Mouse (Mus musculus): Measurements from ENCODE around the gene Ermard.
"Not testable (repeated sequence)": the region's sequence is repeated elsewhere in the genome, so short reads cannot be mapped to it uniquely, and the experiment has no call there.

Gene Ermard

DNA sequence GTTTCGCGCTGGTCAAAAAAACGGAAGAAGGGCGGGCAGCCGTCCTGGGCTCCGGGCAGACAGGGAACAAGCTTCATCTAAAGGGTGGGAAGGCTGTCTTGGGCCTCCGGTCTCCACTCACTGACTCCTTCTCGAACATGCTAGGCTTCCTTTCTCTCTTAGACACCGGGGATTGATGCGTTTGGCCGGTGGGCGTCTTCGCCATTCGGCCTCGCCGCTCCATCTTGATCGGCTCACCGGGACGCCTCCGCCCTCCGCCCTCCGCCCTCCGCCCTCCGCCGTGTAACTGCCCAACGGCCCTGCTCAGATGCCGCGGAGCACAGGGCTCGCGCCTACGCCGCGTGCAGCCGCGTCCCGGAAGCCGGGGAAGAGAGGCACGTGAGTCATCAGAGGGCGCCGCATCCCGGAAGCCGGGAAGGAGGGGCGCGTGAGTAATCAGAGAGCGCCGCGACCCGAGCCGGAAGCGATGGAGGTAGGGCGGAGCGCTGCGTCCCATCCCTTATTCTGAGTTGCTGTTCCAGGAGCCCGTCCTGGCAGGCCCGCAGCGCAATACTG, at the start of gene Ermard, which contains the start of the genes Tcte3 and Gm3448:
Gene Ermard (plus strand): TSS at position 34 of the 555 bp plus-strand sequence.
Gene Tcte3 (minus strand): TSS at position 314 of the 555 bp plus-strand sequence.
Gene Gm3448 (minus strand): TSS at position 363 of the 555 bp plus-strand sequence.
- DNase-seq (ENCODE audit: low spot score) = not testable (repeated sequence)

DNA sequence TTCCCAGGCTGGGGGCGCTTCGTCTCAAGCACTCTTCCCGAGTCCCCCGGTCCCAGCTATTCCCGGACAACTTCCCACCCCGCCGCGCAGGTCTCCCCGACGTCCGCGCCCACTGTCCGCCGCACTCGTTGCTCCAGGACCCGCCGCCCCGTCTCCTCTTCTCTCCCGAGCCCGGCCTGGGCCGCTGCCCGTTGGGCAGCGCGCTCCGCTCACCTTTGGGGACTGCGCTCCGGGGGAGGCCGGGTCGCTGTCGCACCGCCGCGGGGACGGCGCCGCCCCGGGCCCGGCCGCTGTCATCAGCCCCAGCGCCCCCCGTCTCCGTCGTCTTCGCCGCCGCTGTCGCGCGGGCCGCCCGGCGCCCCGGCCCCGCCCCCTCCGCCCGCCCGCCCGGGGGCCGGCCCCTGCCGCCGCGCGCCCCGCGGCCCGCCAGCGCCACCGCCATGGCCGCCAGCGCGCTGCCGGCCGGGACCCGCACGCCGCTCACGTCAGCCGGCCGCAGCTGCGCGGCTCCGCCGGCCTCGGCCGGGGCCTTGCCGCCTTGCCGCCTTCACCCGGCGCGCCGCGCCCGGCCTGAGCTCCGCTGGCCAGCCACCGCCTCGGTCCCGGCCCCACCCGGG, 48.4 kb upstream of the Ermard start:
- DNase-seq (ENCODE audit: low spot score) = not testable (repeated sequence)

DNA sequence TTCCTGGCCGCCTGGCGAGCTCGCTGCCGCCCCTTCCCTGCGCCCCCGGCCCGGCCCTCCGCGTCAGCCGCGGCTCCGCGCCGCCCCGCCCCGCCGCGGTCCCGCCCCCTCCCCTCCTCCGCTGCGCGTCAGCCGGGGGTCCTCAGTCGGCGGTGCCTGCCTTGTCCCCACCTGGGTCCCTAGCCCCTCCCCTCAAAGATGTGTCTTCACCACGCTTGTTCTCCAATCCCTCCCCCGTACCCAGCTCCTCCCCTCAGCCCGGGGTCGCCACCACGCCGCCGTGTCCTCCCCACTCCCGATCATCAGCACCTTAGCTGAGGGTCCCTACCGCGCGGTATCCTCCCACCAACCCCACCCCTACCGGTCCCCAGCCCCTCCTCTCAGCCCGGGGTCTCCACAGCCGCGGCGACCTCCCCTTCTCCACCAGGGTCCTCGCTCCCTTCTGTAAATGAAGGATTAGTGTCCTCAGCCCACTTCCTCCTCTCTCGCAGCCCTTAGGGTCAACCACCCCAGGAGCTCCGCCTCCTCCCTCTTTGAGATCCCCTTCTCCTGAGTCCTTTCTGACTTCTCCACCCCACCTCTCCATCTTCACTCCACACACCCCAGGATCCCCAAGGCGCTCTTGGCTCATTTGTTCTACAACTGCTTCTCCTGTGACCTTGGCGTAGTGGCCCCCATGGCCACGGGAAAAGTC, 47.7 kb upstream of the Ermard start:
- DNase-seq (ENCODE audit: low spot score) = not testable (repeated sequence)

DNA sequence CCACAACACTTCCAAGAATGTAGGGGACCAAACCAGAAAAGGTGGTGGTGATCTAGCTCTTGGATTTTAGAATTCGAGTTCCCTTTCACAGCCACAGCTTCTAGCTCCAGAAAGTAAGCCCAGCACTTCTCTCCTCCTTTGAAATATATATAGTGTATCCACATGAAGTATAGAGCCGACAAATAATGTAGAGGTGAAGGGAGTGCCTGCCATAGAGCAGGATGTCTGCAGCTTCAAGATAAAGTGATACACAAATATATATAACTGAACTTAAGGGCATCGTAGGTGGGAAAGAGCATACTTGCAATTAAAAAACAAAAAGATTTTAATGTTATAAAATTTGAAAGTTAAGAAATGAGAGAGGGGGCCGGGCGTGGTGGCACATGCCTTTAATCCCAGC, 46.9 kb upstream of the Ermard start:
- not testable (repeated sequence) for DNase-seq (ENCODE audit: low spot score)

DNA sequence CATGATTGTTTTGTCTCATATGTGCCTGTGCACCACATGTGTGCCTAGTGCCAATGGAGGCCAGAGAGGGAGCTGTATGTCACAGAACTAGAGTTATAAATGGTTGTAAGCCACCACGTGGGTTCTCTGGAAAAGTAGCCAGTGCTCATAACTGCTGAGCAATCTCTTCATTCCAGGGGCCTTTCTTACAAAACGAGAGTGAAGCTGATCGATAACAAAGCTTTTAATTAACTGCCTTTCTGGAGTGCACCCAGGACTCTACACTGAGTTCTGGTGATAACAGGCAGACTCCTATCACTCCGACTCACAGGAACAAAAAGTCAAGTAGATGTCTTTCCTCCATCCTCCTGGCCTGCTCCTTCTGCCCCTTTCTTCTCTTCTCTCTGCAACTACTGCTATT, 41.0 kb upstream of the Ermard start:
- not testable (repeated sequence) for DNase-seq (ENCODE audit: low spot score)

DNA sequence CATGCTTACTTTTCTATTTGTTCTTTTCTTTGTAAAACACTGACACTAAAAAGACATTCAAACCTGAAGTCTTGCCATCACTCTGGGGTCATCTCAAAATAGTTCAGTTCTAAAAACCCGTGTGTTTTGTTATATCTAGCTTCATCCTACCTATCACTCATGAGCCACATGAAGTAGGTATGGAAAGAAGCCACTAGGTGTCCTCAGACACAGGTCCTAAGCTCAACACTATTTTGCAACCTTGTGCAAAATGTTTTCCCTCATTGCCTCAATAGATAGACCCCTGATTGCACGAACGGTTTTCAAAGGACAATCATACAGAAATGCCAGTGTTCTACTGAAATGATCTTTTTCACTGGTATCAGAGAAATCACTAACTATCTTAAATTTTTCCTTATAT, 31.9 kb upstream of the Ermard start:
- DNase-seq (ENCODE audit: low spot score) = not testable (repeated sequence)

DNA sequence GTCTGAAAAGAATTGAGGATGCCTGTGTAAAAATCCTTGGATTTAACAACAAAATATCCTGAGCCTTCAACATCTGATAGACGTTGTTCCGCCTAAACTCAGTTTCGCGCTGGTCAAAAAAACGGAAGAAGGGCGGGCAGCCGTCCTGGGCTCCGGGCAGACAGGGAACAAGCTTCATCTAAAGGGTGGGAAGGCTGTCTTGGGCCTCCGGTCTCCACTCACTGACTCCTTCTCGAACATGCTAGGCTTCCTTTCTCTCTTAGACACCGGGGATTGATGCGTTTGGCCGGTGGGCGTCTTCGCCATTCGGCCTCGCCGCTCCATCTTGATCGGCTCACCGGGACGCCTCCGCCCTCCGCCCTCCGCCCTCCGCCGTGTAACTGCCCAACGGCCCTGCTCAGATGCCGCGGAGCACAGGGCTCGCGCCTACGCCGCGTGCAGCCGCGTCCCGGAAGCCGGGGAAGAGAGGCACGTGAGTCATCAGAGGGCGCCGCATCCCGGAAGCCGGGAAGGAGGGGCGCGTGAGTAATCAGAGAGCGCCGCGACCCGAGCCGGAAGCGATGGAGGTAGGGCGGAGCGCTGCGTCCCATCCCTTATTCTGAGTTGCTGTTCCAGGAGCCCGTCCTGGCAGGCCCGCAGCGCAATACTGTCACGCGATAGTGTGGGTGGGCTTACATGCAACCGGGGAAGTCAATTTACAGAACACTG, 31.1 kb upstream of the Ermard start, which contains the start of gene Gm3435:
Gene Gm3435 (plus strand): TSS at position 471 of the 708 bp plus-strand sequence.
- not testable (repeated sequence) for DNase-seq (ENCODE audit: low spot score)

DNA sequence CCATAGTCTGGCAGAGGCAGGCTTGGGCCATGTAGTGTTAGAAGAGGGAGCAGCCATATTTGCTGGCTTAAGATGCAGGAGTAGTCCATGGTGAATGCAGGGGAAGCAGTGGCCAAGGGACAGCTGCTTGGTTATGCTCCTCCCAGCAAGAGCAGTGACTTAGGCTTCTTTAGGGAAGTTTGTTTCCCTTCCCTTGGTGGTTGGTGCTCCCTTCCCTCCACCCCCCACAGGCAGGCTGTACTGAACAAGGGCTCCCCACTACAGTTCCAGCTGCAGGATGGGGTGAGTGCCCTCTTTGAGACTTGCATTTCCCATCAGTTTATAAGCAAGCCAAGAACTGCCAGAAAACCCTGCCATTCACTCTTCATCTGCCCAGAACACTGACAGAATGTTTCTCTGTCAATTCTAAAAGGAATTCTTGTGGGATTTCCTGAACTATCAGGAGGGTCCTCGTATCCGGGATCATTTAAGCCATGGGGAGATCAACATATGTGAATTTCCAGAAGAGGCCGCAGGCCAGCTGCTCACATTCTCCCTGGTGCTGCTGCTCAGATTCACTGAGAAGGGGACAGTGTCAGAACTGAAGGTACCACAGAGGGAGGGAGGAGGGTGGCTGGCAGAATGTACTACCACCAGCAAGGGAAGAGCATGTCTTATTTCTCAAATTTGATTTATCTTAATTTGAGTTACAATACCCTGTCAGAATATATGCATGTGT, 19.3 kb upstream of the Ermard start:
- DNase-seq (ENCODE audit: low spot score) = not testable (repeated sequence)

DNA sequence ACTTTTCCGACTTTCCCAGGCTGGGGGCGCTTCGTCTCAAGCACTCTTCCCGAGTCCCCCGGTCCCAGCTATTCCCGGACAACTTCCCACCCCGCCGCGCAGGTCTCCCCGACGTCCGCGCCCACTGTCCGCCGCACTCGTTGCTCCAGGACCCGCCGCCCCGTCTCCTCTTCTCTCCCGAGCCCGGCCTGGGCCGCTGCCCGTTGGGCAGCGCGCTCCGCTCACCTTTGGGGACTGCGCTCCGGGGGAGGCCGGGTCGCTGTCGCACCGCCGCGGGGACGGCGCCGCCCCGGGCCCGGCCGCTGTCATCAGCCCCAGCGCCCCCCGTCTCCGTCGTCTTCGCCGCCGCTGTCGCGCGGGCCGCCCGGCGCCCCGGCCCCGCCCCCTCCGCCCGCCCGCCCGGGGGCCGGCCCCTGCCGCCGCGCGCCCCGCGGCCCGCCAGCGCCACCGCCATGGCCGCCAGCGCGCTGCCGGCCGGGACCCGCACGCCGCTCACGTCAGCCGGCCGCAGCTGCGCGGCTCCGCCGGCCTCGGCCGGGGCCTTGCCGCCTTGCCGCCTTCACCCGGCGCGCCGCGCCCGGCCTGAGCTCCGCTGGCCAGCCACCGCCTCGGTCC, 17.0 kb upstream of the Ermard start:
- DNase-seq (ENCODE audit: low spot score) = not testable (repeated sequence)

DNA sequence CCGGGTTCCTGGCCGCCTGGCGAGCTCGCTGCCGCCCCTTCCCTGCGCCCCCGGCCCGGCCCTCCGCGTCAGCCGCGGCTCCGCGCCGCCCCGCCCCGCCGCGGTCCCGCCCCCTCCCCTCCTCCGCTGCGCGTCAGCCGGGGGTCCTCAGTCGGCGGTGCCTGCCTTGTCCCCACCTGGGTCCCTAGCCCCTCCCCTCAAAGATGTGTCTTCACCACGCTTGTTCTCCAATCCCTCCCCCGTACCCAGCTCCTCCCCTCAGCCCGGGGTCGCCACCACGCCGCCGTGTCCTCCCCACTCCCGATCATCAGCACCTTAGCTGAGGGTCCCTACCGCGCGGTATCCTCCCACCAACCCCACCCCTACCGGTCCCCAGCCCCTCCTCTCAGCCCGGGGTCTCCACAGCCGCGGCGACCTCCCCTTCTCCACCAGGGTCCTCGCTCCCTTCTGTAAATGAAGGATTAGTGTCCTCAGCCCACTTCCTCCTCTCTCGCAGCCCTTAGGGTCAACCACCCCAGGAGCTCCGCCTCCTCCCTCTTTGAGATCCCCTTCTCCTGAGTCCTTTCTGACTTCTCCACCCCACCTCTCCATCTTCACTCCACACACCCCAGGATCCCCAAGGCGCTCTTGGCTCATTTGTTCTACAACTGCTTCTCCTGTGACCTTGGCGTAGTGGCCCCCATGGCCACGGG, 16.4 kb upstream of the Ermard start:
- not testable (repeated sequence) for DNase-seq (ENCODE audit: low spot score)

DNA sequence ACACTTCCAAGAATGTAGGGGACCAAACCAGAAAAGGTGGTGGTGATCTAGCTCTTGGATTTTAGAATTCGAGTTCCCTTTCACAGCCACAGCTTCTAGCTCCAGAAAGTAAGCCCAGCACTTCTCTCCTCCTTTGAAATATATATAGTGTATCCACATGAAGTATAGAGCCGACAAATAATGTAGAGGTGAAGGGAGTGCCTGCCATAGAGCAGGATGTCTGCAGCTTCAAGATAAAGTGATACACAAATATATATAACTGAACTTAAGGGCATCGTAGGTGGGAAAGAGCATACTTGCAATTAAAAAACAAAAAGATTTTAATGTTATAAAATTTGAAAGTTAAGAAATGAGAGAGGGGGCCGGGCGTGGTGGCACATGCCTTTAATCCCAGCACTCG, 15.5 kb upstream of the Ermard start:
- DNase-seq (ENCODE audit: low spot score) = not testable (repeated sequence)

DNA sequence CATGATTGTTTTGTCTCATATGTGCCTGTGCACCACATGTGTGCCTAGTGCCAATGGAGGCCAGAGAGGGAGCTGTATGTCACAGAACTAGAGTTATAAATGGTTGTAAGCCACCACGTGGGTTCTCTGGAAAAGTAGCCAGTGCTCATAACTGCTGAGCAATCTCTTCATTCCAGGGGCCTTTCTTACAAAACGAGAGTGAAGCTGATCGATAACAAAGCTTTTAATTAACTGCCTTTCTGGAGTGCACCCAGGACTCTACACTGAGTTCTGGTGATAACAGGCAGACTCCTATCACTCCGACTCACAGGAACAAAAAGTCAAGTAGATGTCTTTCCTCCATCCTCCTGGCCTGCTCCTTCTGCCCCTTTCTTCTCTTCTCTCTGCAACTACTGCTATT, 9.6 kb upstream of the Ermard start:
- not testable (repeated sequence) for DNase-seq (ENCODE audit: low spot score)

DNA sequence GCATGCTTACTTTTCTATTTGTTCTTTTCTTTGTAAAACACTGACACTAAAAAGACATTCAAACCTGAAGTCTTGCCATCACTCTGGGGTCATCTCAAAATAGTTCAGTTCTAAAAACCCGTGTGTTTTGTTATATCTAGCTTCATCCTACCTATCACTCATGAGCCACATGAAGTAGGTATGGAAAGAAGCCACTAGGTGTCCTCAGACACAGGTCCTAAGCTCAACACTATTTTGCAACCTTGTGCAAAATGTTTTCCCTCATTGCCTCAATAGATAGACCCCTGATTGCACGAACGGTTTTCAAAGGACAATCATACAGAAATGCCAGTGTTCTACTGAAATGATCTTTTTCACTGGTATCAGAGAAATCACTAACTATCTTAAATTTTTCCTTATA, 553 bp upstream of the Ermard start:
- not testable (repeated sequence) for DNase-seq (ENCODE audit: low spot score)

DNA sequence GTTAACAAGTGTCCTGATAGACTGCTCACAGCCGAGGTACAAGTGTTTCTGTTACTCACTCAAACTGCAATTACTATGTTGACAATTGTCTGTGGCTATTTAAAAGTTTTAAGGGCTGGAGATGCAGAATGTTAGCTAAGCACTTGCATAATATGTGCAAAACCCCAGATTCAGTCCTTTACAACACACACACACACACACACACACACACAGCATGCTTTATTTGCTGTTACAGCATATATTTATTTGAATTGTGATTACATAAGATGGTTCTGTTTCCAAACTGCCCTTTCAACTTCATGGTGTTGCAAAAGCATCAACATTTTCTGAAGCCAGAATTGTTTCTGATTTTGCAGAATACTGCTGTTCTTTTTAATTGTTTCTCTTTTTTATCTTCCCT, 9.3 kb downstream of the Ermard start:
- not testable (repeated sequence) for DNase-seq (ENCODE audit: low spot score)

DNA sequence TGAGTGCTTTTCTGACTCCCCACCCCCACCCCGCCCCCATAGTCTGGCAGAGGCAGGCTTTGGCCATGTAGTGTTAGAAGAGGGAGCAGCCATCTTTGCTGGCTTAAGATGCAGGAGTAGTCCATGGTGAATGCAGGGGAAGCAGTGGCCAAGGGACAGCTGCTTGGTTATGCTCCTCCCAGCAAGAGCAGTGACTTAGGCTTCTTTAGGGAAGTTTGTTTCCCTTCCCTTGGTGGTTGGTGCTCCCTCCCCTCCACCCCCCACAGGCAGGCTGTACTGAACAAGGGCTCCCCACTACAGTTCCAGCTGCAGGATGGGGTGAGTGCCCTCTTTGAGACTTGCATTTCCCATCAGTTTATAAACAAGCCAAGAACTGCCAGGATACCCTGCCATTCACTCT, 11.8 kb downstream of the Ermard start:
- not testable (repeated sequence) for DNase-seq (ENCODE audit: low spot score)

DNA sequence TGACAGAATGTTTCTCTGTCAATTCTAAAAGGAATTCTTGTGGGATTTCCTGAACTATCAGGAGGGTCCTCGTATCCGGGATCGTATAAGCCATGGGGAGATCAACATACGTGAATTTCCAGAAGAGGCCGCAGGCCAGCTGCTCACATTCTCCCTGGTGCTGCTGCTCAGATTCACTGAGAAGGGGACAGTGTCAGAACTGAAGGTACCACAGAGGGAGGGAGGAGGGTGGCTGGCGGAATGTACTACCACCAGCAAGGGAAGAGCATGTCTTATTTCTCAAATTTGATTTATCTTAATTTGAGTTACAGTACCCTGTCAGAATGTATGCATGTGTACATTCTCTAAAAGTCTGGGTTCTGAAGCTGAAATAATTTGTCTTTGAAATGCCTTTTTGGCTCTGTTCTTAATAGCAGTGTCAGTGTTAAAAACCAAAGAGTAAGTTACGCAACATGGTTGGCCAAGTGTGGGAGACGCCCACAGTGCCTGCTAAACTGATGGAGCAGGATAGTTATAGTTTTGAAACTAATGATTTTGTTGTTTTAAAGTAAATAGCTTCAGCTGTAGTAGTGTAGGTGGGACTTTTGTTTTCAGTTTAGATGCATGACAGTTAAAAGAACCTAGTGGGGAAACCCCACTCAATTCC, 12.3 kb downstream of the Ermard start:
- DNase-seq (ENCODE audit: low spot score) = not testable (repeated sequence)

DNA sequence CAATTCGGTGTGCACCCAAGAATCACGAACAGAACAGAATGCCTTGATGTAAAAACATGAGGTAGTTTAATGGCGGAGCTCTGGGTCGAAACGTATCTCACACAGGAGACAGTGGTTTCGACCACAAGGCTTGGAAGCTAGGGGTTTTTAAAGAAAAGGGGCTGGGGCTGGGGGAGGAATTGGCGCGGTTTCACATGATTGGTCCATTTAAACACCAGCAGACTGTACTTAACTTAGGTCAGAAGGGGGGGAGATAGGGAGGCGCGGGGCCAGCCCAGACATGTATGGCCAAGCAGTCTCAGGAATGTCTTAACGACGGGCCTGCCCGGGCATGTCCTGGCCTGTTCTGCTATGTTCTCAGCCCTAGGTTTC, 12.8 kb downstream of the Ermard start:
- DNase-seq (ENCODE audit: low spot score) = not testable (repeated sequence)

DNA sequence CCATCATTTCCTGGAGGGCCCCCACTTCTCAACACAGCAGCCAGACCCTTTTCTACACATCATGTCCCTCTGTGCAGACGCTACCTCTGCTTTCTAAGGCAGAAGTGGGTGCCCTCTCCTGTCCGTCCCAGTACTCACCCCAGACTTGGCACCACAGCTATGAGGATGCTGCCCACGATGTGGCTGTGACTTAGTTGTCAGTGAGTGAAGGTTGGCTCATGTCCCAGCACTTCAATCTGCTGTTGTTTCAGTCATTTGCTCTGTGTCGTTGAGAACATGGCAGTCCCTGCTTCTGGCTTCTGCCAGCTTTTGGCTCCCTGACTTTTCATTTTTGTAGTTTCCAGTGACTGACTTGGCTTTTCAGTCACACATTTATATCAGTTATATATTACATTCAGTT, 14.9 kb downstream of the Ermard start:
- DNase-seq (ENCODE audit: low spot score) = no peak

DNA sequence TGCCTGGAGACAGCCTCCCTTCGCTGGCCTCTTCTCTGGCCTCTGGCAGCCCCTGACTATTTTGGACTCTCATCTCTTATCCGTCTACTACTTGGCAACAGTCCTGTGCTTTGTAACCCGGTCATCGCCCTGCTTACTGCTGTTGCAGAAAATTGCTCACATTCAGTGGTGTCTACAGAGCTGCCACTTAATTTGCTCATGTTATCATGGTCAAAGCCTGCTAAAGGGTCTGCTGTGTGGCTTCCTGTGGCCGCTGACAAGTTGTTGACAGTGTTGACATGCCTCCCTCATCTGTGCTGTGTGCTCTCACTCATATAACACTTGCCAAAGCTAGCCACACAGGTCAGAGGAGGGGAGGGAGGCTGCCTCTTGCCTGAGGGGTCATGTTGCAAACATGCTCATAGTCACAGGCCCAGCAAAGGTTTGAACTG, 17.2 kb downstream of the Ermard start:
- DNase-seq (ENCODE audit: low spot score) = no peak

DNA sequence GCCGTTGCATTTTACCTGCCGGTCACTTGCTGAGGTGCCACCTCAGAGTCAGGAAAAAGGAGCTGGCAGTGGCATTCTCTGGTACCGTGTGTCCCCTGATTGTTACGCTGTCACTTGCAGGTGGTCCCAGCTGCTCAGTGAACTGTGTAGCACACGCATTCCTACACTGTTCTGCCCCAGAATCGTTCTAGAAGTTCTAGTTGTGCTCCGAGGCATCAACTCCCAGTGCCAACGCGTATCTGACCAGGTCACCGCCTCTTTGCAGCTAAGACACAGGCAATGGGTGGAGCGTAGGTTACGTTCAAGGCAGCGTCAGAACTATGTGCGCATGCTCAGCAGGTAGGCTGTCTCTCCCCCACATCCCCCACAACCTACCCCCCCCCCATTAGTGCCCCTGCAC, 18.6 kb downstream of the Ermard start:
- DNase-seq (ENCODE audit: low spot score) = no peak

Measured in left cerebral cortex, adult 11 months (tissue).